Mouse (Mus musculus) heart, embryonic 12.5 days (tissue): ENCODE data around the gene Nppa. TPM values are rescaled to one million over a fixed set of nuclear protein-coding genes. Genes with fewer than 3 reads are reported as not detected.
A peak's percentile ranks its signal among the peaks of the same experiment; 100 is the strongest.

Source experiments
- ATAC-seq: fragments of 200-750 bp; cut with Nextera tagmentation; 2 replicates; pipeline ENCODE4 v1.8.0; 2017; ENCODE audit warnings: moderate TSS enrichment, moderate library complexity; ENCODE audit not compliant: insufficient number of reproducible peaks, low FRiP score
- H3K27ac ChIP-seq: fragments of 300-500 bp; sonication (generic); 2 replicates; pipeline ENCODE4 v1.5.1; 2016; ENCODE audit warnings: mild to moderate bottlenecking, moderate library complexity; ENCODE audit not compliant: poor library complexity, severe bottlenecking
- H3K27me3 ChIP-seq: fragments of 300-500 bp; sonication (generic); replicated peaks from 2 replicates; pipeline ENCODE4 v1.6.1; 2016; ENCODE audit warnings: mild to moderate bottlenecking, moderate library complexity
- H3K36me3 ChIP-seq: fragments of 300-500 bp; sonication (generic); 2 replicates; pipeline ENCODE4 v1.6.1; 2016; ENCODE audit warnings: mild to moderate bottlenecking, moderate library complexity
- H3K4me1 ChIP-seq: fragments of 300-500 bp; sonication (generic); replicated peaks from 2 replicates; pipeline ENCODE4 v1.6.1; 2016; ENCODE audit warnings: mild to moderate bottlenecking
- H3K4me2 ChIP-seq: fragments of 300-500 bp; sonication (generic); 2 replicates; pipeline ENCODE4 v1.6.1; 2016; ENCODE audit warnings: mild to moderate bottlenecking, moderate library complexity
- H3K4me3 ChIP-seq: fragments of 300-500 bp; sonication (generic); 2 replicates; pipeline ENCODE4 v1.5.1; 2016; ENCODE audit warnings: mild to moderate bottlenecking
- H3K9ac ChIP-seq: fragments of 300-500 bp; sonication (generic); 2 replicates; pipeline ENCODE4 v1.6.1; 2016; ENCODE audit warnings: mild to moderate bottlenecking, moderate library complexity
- H3K9me3 ChIP-seq: fragments of 300-500 bp; sonication (generic); replicated peaks from 2 replicates; pipeline ENCODE4 v1.6.1; 2016; ENCODE audit warnings: mild to moderate bottlenecking, moderate library complexity
- WGBS: fragments of 180-500 bp; shearing (Covaris S2); methylation state at CpG from one replicate; pipeline ENCODE4 v1.1.7; 2016; 5-methylcytosine and 5-hydroxymethylcytosine counted together
- polyA plus RNA-seq: library from polyadenylated mRNA; unstranded; fragments of >200 nt; fragmentation: Nextera tagmentation; extraction: Ambion mirVana; gene quantifications from 2 replicates; pipeline ENCODE4 v1.2.1, GENCODE M21; 2016

Gene Nppa
- polyA plus RNA-seq, 1 experiment from 2014 or later: 5,688 TPM

GRCm38 (mm10) chr4:148011332-148011731 is 10.8 kb downstream of the Nppa start:
- H3K36me3 ChIP-seq: peaks cover 100% of the 10 kb centered on the region
- ATAC-seq: no peak
- H3K9ac ChIP-seq: no peak overlapping the region

GRCm38 (mm10) chr4:148012216-148012615 is 11.7 kb downstream of the Nppa start:
- no peaks in the 10 kb centered on the region for H3K4me1 ChIP-seq
- WGBS: 91% methylated on average over 4 of the region's 4 CpGs
- no peak overlapping the region for H3K9ac ChIP-seq
- no peak overlapping the region for H3K4me3 ChIP-seq
- ATAC-seq: no peak
- H3K4me2 ChIP-seq: no peak overlapping the region
- H3K27ac ChIP-seq: no peak overlapping the region
- H3K9me3 ChIP-seq: no peaks in the 10 kb centered on the region
- no peaks in the 10 kb centered on the region for H3K27me3 ChIP-seq
- H3K36me3 ChIP-seq: peaks cover 100% of the 10 kb centered on the region

More at GRCm38 (mm10) chr4:148011332-148011731, 10.8 kb downstream of the Nppa start:
- WGBS: 80% methylated on average over 3 of the region's 3 CpGs
- no peaks in the 10 kb centered on the region for H3K4me1 ChIP-seq
- no peaks in the 10 kb centered on the region for H3K9me3 ChIP-seq
- H3K4me3 ChIP-seq: no peak overlapping the region
- no peak overlapping the region for H3K4me2 ChIP-seq
- H3K27me3 ChIP-seq: no peaks in the 10 kb centered on the region
- H3K27ac ChIP-seq: no peak overlapping the region

GRCm38 (mm10) chr4:148015418-148015817 is 14.9 kb downstream of the Nppa start:
- Histone ChIP-seq H3K9me3 (no peaks in the 10 kb centered on the region), H3K9ac (no peak overlapping the region), H3K36me3 (peaks cover 97% of the 10 kb centered on the region), H3K27me3 (no peaks in the 10 kb centered on the region), H3K4me2 (no peak overlapping the region), H3K27ac (no peak overlapping the region), H3K4me1 (no peaks in the 10 kb centered on the region), H3K4me3 (no peak overlapping the region)
- no peak for ATAC-seq
- 82% methylated on average over 10 of the region's 10 CpGs for WGBS

GRCm38 (mm10) chr4:148016981-148017380 is 16.5 kb downstream of the Nppa start:
- Histone ChIP-seq H3K27me3 (no peaks in the 10 kb centered on the region), H3K36me3 (peaks cover 94% of the 10 kb centered on the region), H3K9ac (no peak overlapping the region), H3K4me3 (no peak overlapping the region), H3K4me1 (no peaks in the 10 kb centered on the region), H3K9me3 (no peaks in the 10 kb centered on the region), H3K27ac (no peak overlapping the region), H3K4me2 (no peak overlapping the region)
- 68% methylated on average over 3 of the region's 3 CpGs for WGBS
- ATAC-seq: no peak

- no peak for ATAC-seq
- Histone ChIP-seq H3K9me3 (no peaks in the 10 kb centered on the region), H3K4me1 (no peaks in the 10 kb centered on the region), H3K36me3 (peaks cover 94% of the 10 kb centered on the region), H3K4me3 (no peak overlapping the region), H3K27ac (no peak overlapping the region), H3K27me3 (no peaks in the 10 kb centered on the region), H3K4me2 (no peak overlapping the region), H3K9ac (no peak overlapping the region)
- 68% methylated on average over 2 of the region's 2 CpGs for WGBS
Observed at GRCm38 (mm10) chr4:148018410-148018809, 17.9 kb downstream of the Nppa start.

GRCm38 (mm10) chr4:148024003-148024402 is 23.5 kb downstream of the Nppa start:
- H3K4me3 ChIP-seq: no peak overlapping the region
- no peak overlapping the region for H3K27ac ChIP-seq
- H3K9ac ChIP-seq: no peak overlapping the region
- H3K4me1 ChIP-seq: no peaks in the 10 kb centered on the region
- H3K36me3 ChIP-seq: peaks cover 90% of the 10 kb centered on the region
- no peak for ATAC-seq
- H3K27me3 ChIP-seq: no peaks in the 10 kb centered on the region
- no peaks in the 10 kb centered on the region for H3K9me3 ChIP-seq
- H3K4me2 ChIP-seq: no peak overlapping the region
- WGBS: 91% methylated on average over 3 of the region's 3 CpGs

- WGBS: 92% methylated on average over 7 of the region's 7 CpGs
- Histone ChIP-seq H3K4me1 (no peaks in the 10 kb centered on the region), H3K9me3 (no peaks in the 10 kb centered on the region), H3K27ac (no peak overlapping the region), H3K4me3 (no peak overlapping the region), H3K36me3 (peaks cover 66% of the 10 kb centered on the region), H3K27me3 (no peaks in the 10 kb centered on the region), H3K9ac (no peak overlapping the region), H3K4me2 (no peak overlapping the region)
- ATAC-seq: no peak
Observed at GRCm38 (mm10) chr4:148029297-148029696, 28.8 kb downstream of the Nppa start.

GRCm38 (mm10) chr4:148030506-148030905 is 30.0 kb downstream of the Nppa start:
- Histone ChIP-seq H3K36me3 (peaks cover 62% of the 10 kb centered on the region), H3K9me3 (no peaks in the 10 kb centered on the region), H3K27me3 (no peaks in the 10 kb centered on the region), H3K4me2 (no peak overlapping the region), H3K4me3 (no peak overlapping the region), H3K4me1 (no peaks in the 10 kb centered on the region), H3K9ac (no peak overlapping the region), H3K27ac (no peak overlapping the region)
- no peak for ATAC-seq
- 93% methylated on average over 5 of the region's 5 CpGs for WGBS

GRCm38 (mm10) chr4:148033858-148034410 is 33.4 kb downstream of the Nppa start:
- no peak overlapping the region for H3K27ac ChIP-seq
- H3K9ac ChIP-seq: no peak overlapping the region
- no peaks in the 10 kb centered on the region for H3K9me3 ChIP-seq
- no peak for ATAC-seq
- no peak overlapping the region for H3K4me3 ChIP-seq
- no peak overlapping the region for H3K4me2 ChIP-seq
- 80% methylated on average over 7 of the region's 7 CpGs for WGBS
- H3K4me1 ChIP-seq: peaks cover 8% of the 10 kb centered on the region
- H3K27me3 ChIP-seq: no peaks in the 10 kb centered on the region
- H3K36me3 ChIP-seq: peaks cover 40% of the 10 kb centered on the region

GRCm38 (mm10) chr4:148035440-148035839 is 34.9 kb downstream of the Nppa start:
- peaks cover 34% of the 10 kb centered on the region for H3K36me3 ChIP-seq
- no peak for ATAC-seq
- no peaks in the 10 kb centered on the region for H3K27me3 ChIP-seq
- no peaks in the 10 kb centered on the region for H3K9me3 ChIP-seq
- H3K4me2 ChIP-seq: no peak overlapping the region
- peaks cover 20% of the 10 kb centered on the region for H3K4me1 ChIP-seq
- H3K9ac ChIP-seq: no peak overlapping the region
- no peak overlapping the region for H3K27ac ChIP-seq
- H3K4me3 ChIP-seq: no peak overlapping the region
- 77% methylated on average over 3 of the region's 3 CpGs for WGBS

- no peaks in the 10 kb centered on the region for H3K27me3 ChIP-seq
- WGBS: 6% methylated on average over 26 of the region's 26 CpGs
- peaks cover 45% of the 10 kb centered on the region for H3K4me1 ChIP-seq
- H3K4me2 ChIP-seq: peak overlapping the region; percentile 73
- H3K36me3 ChIP-seq: peaks cover 26% of the 10 kb centered on the region
- peak overlapping the region; percentile 79 for H3K4me3 ChIP-seq
- peak overlapping the region; percentile 71 for H3K27ac ChIP-seq
- ATAC-seq: no peak
- peak overlapping the region; percentile 72 for H3K9ac ChIP-seq
- H3K9me3 ChIP-seq: no peaks in the 10 kb centered on the region
Observed at GRCm38 (mm10) chr4:148038079-148038599, 37.6 kb downstream of the Nppa start.
